Mouse (Mus musculus) spleen, postnatal 10 days (tissue): ENCODE results near the gene Csnk1d.

Experiments
- DNase-seq, 2 experiments: peaks; one replicate each; pipeline ENCODE4 v3.0.0; 2021 to 2022; ENCODE audit warnings: low spot score in 2 of 2

The Csnk1d gene

GRCm38 (mm10) chr11:120987608-120988007 is 3.5 kb downstream of the Csnk1d start:
- peak in 1 of 2 experiments; percentile 50 for DNase-seq

GRCm38 (mm10) chr11:120984448-120985330 is 6.4 kb downstream of the Csnk1d start:
- no peak for DNase-seq

GRCm38 (mm10) chr11:120982459-120982858 is 8.7 kb downstream of the Csnk1d start:
- no peak for DNase-seq

GRCm38 (mm10) chr11:120981661-120982060 is 9.5 kb downstream of the Csnk1d start:
- no peak for DNase-seq

GRCm38 (mm10) chr11:120980427-120981035 is 10.6 kb downstream of the Csnk1d start:
- DNase-seq, result peak; percentile 60 to 81

GRCm38 (mm10) chr11:120979711-120980426 is 11.3 kb downstream of the Csnk1d start:
- DNase-seq, result peak in 1 of 2 experiments; percentile 45

- no peak for DNase-seq
Observed at GRCm38 (mm10) chr11:120973318-120973717, 17.8 kb downstream of the Csnk1d start.

GRCm38 (mm10) chr11:120971237-120971636 is 19.9 kb downstream of the Csnk1d start:
- no peak for DNase-seq

GRCm38 (mm10) chr11:120969742-120970141 is 21.4 kb downstream of the Csnk1d start:
- no peak for DNase-seq

GRCm38 (mm10) chr11:120965587-120965986 is 25.5 kb downstream of the Csnk1d start:
- no peak for DNase-seq

- DNase-seq, result no peak
Observed at GRCm38 (mm10) chr11:120964195-120965157, 26.7 kb downstream of the Csnk1d start.

- DNase-seq, result no peak
Observed at GRCm38 (mm10) chr11:120962909-120963308, 28.2 kb downstream of the Csnk1d start.

- DNase-seq, result no peak
Observed at GRCm38 (mm10) chr11:120962050-120962771, 28.9 kb downstream of the Csnk1d start.

- DNase-seq, result no peak
Observed at GRCm38 (mm10) chr11:120961594-120961993, 29.5 kb downstream of the Csnk1d start.

- no peak for DNase-seq
Observed at GRCm38 (mm10) chr11:120960248-120960647, 30.9 kb downstream of the Csnk1d start.

GRCm38 (mm10) chr11:120959564-120959963 is 31.6 kb downstream of the Csnk1d start:
- no peak for DNase-seq

- no peak for DNase-seq
Observed at GRCm38 (mm10) chr11:120959066-120959465, 32.1 kb downstream of the Csnk1d start.

- no peak for DNase-seq
Observed at GRCm38 (mm10) chr11:120957731-120958257, 33.3 kb downstream of the Csnk1d start.

GRCm38 (mm10) chr11:120957052-120957451 is 34.1 kb downstream of the Csnk1d start:
- DNase-seq, result no peak

GRCm38 (mm10) chr11:120955701-120956100 is 35.4 kb downstream of the Csnk1d start:
- no peak for DNase-seq
